Mouse (Mus musculus) layer of hippocampus, adult 8-10 months (tissue): ENCODE results near the gene Hist1h2ag. TPM values are rescaled to one million over a fixed set of nuclear protein-coding genes. Genes with fewer than 3 reads are reported as not detected.

Experiments used
- microRNA-seq, 2 experiments: library from miRNA; unstranded; fragments of <30 nt; microRNA quantifications; one replicate each; pipeline ENCODE4 v1.2.0; 2022
- total RNA-seq, 4 experiments: library from RNA; stranded (reverse); gene quantifications; 2 replicates each; pipeline ENCODE4 v1.2.4; 2022

The Hist1h2ag gene
- total RNA-seq, 4 experiments from 2014 or later: 8.2 to 12.2 (median 10.1) TPM

Small RNA genes within 50 kb of the gene (microRNA-seq; reads per million reads assigned to microRNA genes)
- gene Gm26300 (0 reads per million in 2 experiments), gene Gm44390 (0 reads per million in 2 experiments), gene Gm44486 (0 reads per million in 2 experiments)

Other genes starting within 250 kb of the Hist1h2ag start
- gene Hist1h2bq, start 232.7 kb downstream of the Hist1h2ag start, total RNA-seq: 10 to 100 TPM; 26.8 to 44.1 (median 30.6) TPM
- 10 to 100 TPM in 3 of 4 experiments, 1 to 10 TPM in 1; 5.0 to 27.3 (median 17.8) TPM for gene Hist1h2ao, start 232.5 kb downstream of the Hist1h2ag start, total RNA-seq
- 100 to 1,000 TPM; 180 to 291 (median 231) TPM for gene Hist1h4m, start 231.2 kb downstream of the Hist1h2ag start, total RNA-seq
- gene Hist1h4n, start 210.7 kb downstream of the Hist1h2ag start, total RNA-seq: 10 to 100 TPM in 3 of 4 experiments, not detected in 1; 11.4 to 41.9 (median 29.6) TPM
- 10 to 100 TPM in 2 of 4 experiments, not detected in 2; 10.6 to 18.9 TPM for gene Hist1h2ap, start 209.4 kb downstream of the Hist1h2ag start, total RNA-seq
- 10 to 100 TPM; 26.6 to 44.1 (median 30.3) TPM for gene Hist1h2br, start 209.2 kb downstream of the Hist1h2ag start, total RNA-seq
- gene Zfp184, start 97.8 kb downstream of the Hist1h2ag start, total RNA-seq: 1 to 10 TPM; 1.9 to 4.5 (median 2.9) TPM
- gene Pom121l2, start 61.8 kb downstream of the Hist1h2ag start, total RNA-seq: not detected
- under 1 TPM; 0.29 to 0.84 (median 0.56) TPM for gene Prss16, start 33.2 kb downstream of the Hist1h2ag start, total RNA-seq
- gene Hist1h2ah, start 7.4 kb downstream of the Hist1h2ag start, total RNA-seq: 10 to 100 TPM in 3 of 4 experiments, 1 to 10 TPM in 1; 6.5 to 26.2 (median 15.2) TPM
- 10 to 100 TPM; 10.4 to 18.1 (median 16.5) TPM for gene Hist1h2bk, start 7.1 kb downstream of the Hist1h2ag start, total RNA-seq
- 10 to 100 TPM; 55.1 to 70.7 (median 60.0) TPM for gene Hist1h4i, start 1.6 kb downstream of the Hist1h2ag start, total RNA-seq
- 10 to 100 TPM; 10.8 to 15.9 (median 12.1) TPM for gene Hist1h2bj, start 270 bp upstream of the Hist1h2ag start, total RNA-seq
- gene Vmn1r188, start 41.5 kb upstream of the Hist1h2ag start, total RNA-seq: not detected
- not detected for gene Vmn1r189, start 62.9 kb upstream of the Hist1h2ag start, total RNA-seq
- gene Vmn1r191, start 141.0 kb upstream of the Hist1h2ag start, total RNA-seq: not detected
- not detected for gene Vmn1r192, start 148.2 kb upstream of the Hist1h2ag start, total RNA-seq
- not detected for gene Vmn1r193, start 180.2 kb upstream of the Hist1h2ag start, total RNA-seq
- gene Vmn1r194, start 201.3 kb upstream of the Hist1h2ag start, total RNA-seq: not detected
- not detected for gene Vmn1r195, start 227.6 kb upstream of the Hist1h2ag start, total RNA-seq
- gene Vmn1r196, start 247.0 kb upstream of the Hist1h2ag start, total RNA-seq: not detected